Mouse (Mus musculus): ENCODE data around the gene Pdzrn4.

GRCm38 (mm10) chr15:92491376-92491775 is 94.7 kb downstream of the Pdzrn4 start:
- TF ChIP-seq GATA1 (IDR thresholded peaks at IDR 0.05; ENCODE audit: borderline replicate concordance, low read length) (no peak), FLI1 (IDR thresholded peaks at IDR 0.05; ENCODE audit: low read length) (no peak)

Measured in megakaryocyte, embryonic 14.5 days (primary cell).